Mouse (Mus musculus) lung, embryonic 15.5 days (tissue): ENCODE data around the gene Pdzd9. TPM values are rescaled to one million over a fixed set of nuclear protein-coding genes. Genes with fewer than 3 reads are reported as not detected.

Experiments used
- ATAC-seq: fragments of 200-750 bp; cut with Nextera tagmentation; 2 replicates; pipeline ENCODE4 v1.8.0; 2017; ENCODE audit warnings: moderate number of reproducible peaks, borderline replicate concordance; ENCODE audit not compliant: low FRiP score, low TSS enrichment; ENCODE audit errors: extremely low read depth
- H3K27ac ChIP-seq: fragments of 300-500 bp; sonication (generic); 2 replicates; pipeline ENCODE4 v1.5.1; 2015; ENCODE audit warnings: moderate library complexity, mild to moderate bottlenecking, inconsistent platforms
- H3K27me3 ChIP-seq: fragments of 300-500 bp; sonication (generic); 2 replicates; pipeline ENCODE4 v1.6.1; 2015; ENCODE audit warnings: inconsistent platforms
- H3K36me3 ChIP-seq: fragments of 300-500 bp; sonication (generic); 2 replicates; pipeline ENCODE4 v1.6.1; 2015; ENCODE audit warnings: inconsistent platforms
- H3K4me1 ChIP-seq: fragments of 300-500 bp; sonication (generic); 2 replicates; pipeline ENCODE4 v1.6.1; 2015; ENCODE audit warnings: inconsistent platforms
- H3K4me2 ChIP-seq: fragments of 300-500 bp; sonication (generic); 2 replicates; pipeline ENCODE4 v1.6.1; 2015; ENCODE audit warnings: inconsistent platforms, mild to moderate bottlenecking, moderate library complexity
- H3K4me3 ChIP-seq: fragments of 300-500 bp; sonication (generic); 2 replicates; pipeline ENCODE4 v1.5.1; 2015; ENCODE audit warnings: mild to moderate bottlenecking, inconsistent platforms
- H3K9ac ChIP-seq: fragments of 300-500 bp; sonication (generic); 2 replicates; pipeline ENCODE4 v1.6.1; 2015; ENCODE audit warnings: inconsistent platforms
- H3K9me3 ChIP-seq: fragments of 300-500 bp; sonication (generic); 2 replicates; pipeline ENCODE4 v1.6.1; 2016; ENCODE audit warnings: inconsistent platforms
- WGBS: fragments of 180-500 bp; shearing (Covaris S2); methylation state at CpG from one replicate; pipeline ENCODE4 v1.1.7; 2015; 5-methylcytosine and 5-hydroxymethylcytosine counted together
- polyA plus RNA-seq: library from polyadenylated mRNA; unstranded; fragments of >200 nt; fragmentation: Nextera tagmentation; extraction: Ambion mirVana; gene quantifications from 2 replicates; pipeline ENCODE4 v1.2.1, GENCODE M21; 2015

Pdzd9 gene
- polyA plus RNA-seq, 1 experiment from 2014 or later: 0.31 TPM

- H3K4me1 ChIP-seq: peaks cover 20% of the 10 kb centered on the region; the same call in 1 of the 2 replicates
- H3K27ac ChIP-seq: 0 out of 2 replicates have a peak overlapping the region, but pooled peaks have one; percentile 21
- peak overlapping the region; percentile 16; the same call in 1 of the 2 replicates for H3K4me2 ChIP-seq
- H3K9me3 ChIP-seq: no peaks in the 10 kb centered on the region
- no peak overlapping the region for H3K9ac ChIP-seq
- 46% methylated on average over 6 of the region's 6 CpGs for WGBS
- H3K27me3 ChIP-seq: no peaks in the 10 kb centered on the region
- no peaks in the 10 kb centered on the region for H3K36me3 ChIP-seq
- H3K4me3 ChIP-seq: no peak overlapping the region
- ATAC-seq: no peak
These were observed 15.1 kb upstream of the Pdzd9 start for GRCm38 (mm10) chr7:120685227-120685626.

GRCm38 (mm10) chr7:120684731-120685161 lies 14.6 kb upstream of the Pdzd9 start:
- Histone ChIP-seq H3K9me3 (no peaks in the 10 kb centered on the region), H3K4me3 (no peak overlapping the region), H3K27ac (no peak overlapping the region), H3K4me1 (peaks cover 24% of the 10 kb centered on the region; the same call in 1 of the 2 replicates), H3K4me2 (0 out of 2 replicates have a peak overlapping the region, but pooled peaks have one; percentile 16), H3K9ac (no peak overlapping the region), H3K27me3 (no peaks in the 10 kb centered on the region), H3K36me3 (no peaks in the 10 kb centered on the region)
- ATAC-seq: peak; percentile 86
- 40% methylated on average over 2 of the region's 2 CpGs for WGBS

GRCm38 (mm10) chr7:120682002-120682401 lies 11.9 kb upstream of the Pdzd9 start:
- H3K36me3 ChIP-seq: no peaks in the 10 kb centered on the region
- H3K9me3 ChIP-seq: no peaks in the 10 kb centered on the region
- H3K4me2 ChIP-seq: no peak overlapping the region
- H3K4me1 ChIP-seq: peaks cover 42% of the 10 kb centered on the region
- ATAC-seq: no peak
- no peaks in the 10 kb centered on the region for H3K27me3 ChIP-seq
- 61% methylated on average over 4 of the region's 4 CpGs for WGBS
- H3K27ac ChIP-seq: no peak overlapping the region
- no peak overlapping the region for H3K4me3 ChIP-seq
- H3K9ac ChIP-seq: no peak overlapping the region

GRCm38 (mm10) chr7:120679023-120679422 lies 8.9 kb upstream of the Pdzd9 start:
- no peaks in the 10 kb centered on the region for H3K36me3 ChIP-seq
- 17% methylated on average over 8 of the region's 8 CpGs for WGBS
- H3K4me1 ChIP-seq: peaks cover 38% of the 10 kb centered on the region
- peak overlapping the region; percentile 63 for H3K27ac ChIP-seq
- H3K4me2 ChIP-seq: peak overlapping the region; percentile 73
- H3K9ac ChIP-seq: 0 out of 2 replicates have a peak overlapping the region, but pooled peaks have one; percentile 74
- H3K9me3 ChIP-seq: no peaks in the 10 kb centered on the region
- no peaks in the 10 kb centered on the region for H3K27me3 ChIP-seq
- ATAC-seq: peak; percentile 37; the same call in 1 of the 2 replicates
- H3K4me3 ChIP-seq: peak overlapping the region; percentile 90

GRCm38 (mm10) chr7:120677764-120678531 lies 7.8 kb upstream of the Pdzd9 start:
- peaks cover 38% of the 10 kb centered on the region for H3K4me1 ChIP-seq
- H3K9ac ChIP-seq: peak overlapping the region; percentile 74
- peak; percentile 58 for ATAC-seq

GRCm38 (mm10) chr7:120677001-120677643 lies 7.0 kb upstream of the Pdzd9 start, which contains the start of gene Mosmo:
Gene Mosmo (plus strand): TSS chr7:120677618.
- peaks cover 38% of the 10 kb centered on the region for H3K4me1 ChIP-seq

More at GRCm38 (mm10) chr7:120677764-120678531, 7.8 kb upstream of the Pdzd9 start:
- Histone ChIP-seq H3K36me3 (no peaks in the 10 kb centered on the region), H3K27ac (peak overlapping the region; percentile 80), H3K27me3 (no peaks in the 10 kb centered on the region), H3K4me3 (peak overlapping the region; percentile 90), H3K9me3 (no peaks in the 10 kb centered on the region), H3K4me2 (peak overlapping the region; percentile 73)
- 2% methylated on average over 42 of the region's 42 CpGs for WGBS

GRCm38 (mm10) chr7:120671271-120671670 lies 1.1 kb upstream of the Pdzd9 start:
- H3K4me3 ChIP-seq: no peak overlapping the region
- 68% methylated on average over 2 of the region's 2 CpGs for WGBS
- H3K27ac ChIP-seq: no peak overlapping the region
- peaks cover 1% of the 10 kb centered on the region; the same call in 1 of the 2 replicates for H3K4me1 ChIP-seq
- H3K9me3 ChIP-seq: no peaks in the 10 kb centered on the region
- H3K36me3 ChIP-seq: no peaks in the 10 kb centered on the region
- H3K4me2 ChIP-seq: no peak overlapping the region
- no peak overlapping the region for H3K9ac ChIP-seq
- no peaks in the 10 kb centered on the region for H3K27me3 ChIP-seq
- ATAC-seq: no peak

More at GRCm38 (mm10) chr7:120677001-120677643, 7.0 kb upstream of the Pdzd9 start, which contains the start of gene Mosmo:
- peak within 1 kb of the TSS; percentile 74 for H3K9ac ChIP-seq
- H3K27ac ChIP-seq: peak within 1 kb of the TSS; percentile 80
- no peaks in the 10 kb centered on the region for H3K36me3 ChIP-seq
- WGBS: 1% methylated on average over 44 of the region's 44 CpGs
- H3K27me3 ChIP-seq: no peaks in the 10 kb centered on the region
- peak; percentile 91 for ATAC-seq
- peak within 1 kb of the TSS; percentile 73 for H3K4me2 ChIP-seq
- H3K4me3 ChIP-seq: peak within 1 kb of the TSS; percentile 90
- H3K9me3 ChIP-seq: no peaks in the 10 kb centered on the region

- no peak overlapping the region for H3K4me3 ChIP-seq
- WGBS: 90% methylated on average over 4 of the region's 4 CpGs
- H3K9me3 ChIP-seq: no peaks in the 10 kb centered on the region
- no peak overlapping the region for H3K4me2 ChIP-seq
- H3K27me3 ChIP-seq: no peaks in the 10 kb centered on the region
- no peak for ATAC-seq
- H3K9ac ChIP-seq: no peak overlapping the region
- peaks cover 29% of the 10 kb centered on the region for H3K36me3 ChIP-seq
- H3K27ac ChIP-seq: no peak overlapping the region
- no peaks in the 10 kb centered on the region for H3K4me1 ChIP-seq
These were observed 8.1 kb downstream of the Pdzd9 start for GRCm38 (mm10) chr7:120662079-120662478.

- Histone ChIP-seq H3K4me3 (no peak overlapping the region), H3K36me3 (peaks cover 77% of the 10 kb centered on the region), H3K27me3 (no peaks in the 10 kb centered on the region), H3K9me3 (no peaks in the 10 kb centered on the region), H3K4me2 (no peak overlapping the region), H3K4me1 (no peaks in the 10 kb centered on the region), H3K9ac (no peak overlapping the region), H3K27ac (no peak overlapping the region)
- ATAC-seq: no peak
- 69% methylated on average over 2 of the region's 2 CpGs for WGBS
These were observed 22.3 kb downstream of the Pdzd9 start for GRCm38 (mm10) chr7:120647849-120648248.

GRCm38 (mm10) chr7:120643217-120643616 lies 26.9 kb downstream of the Pdzd9 start:
- no peak for ATAC-seq
- H3K4me1 ChIP-seq: no peaks in the 10 kb centered on the region
- H3K4me2 ChIP-seq: no peak overlapping the region
- H3K36me3 ChIP-seq: peaks cover 68% of the 10 kb centered on the region
- H3K9ac ChIP-seq: no peak overlapping the region
- no peaks in the 10 kb centered on the region for H3K9me3 ChIP-seq
- H3K4me3 ChIP-seq: no peak overlapping the region
- 50% methylated on average over 4 of the region's 4 CpGs for WGBS
- H3K27ac ChIP-seq: no peak overlapping the region
- no peaks in the 10 kb centered on the region for H3K27me3 ChIP-seq

GRCm38 (mm10) chr7:120635821-120636220 lies 34.3 kb downstream of the Pdzd9 start:
- Histone ChIP-seq H3K9me3 (no peaks in the 10 kb centered on the region), H3K4me1 (peaks cover 15% of the 10 kb centered on the region), H3K27ac (no peak overlapping the region), H3K9ac (peak overlapping the region; percentile 92), H3K4me2 (peak overlapping the region; percentile 78), H3K36me3 (peaks cover 27% of the 10 kb centered on the region), H3K4me3 (peak overlapping the region; percentile 94), H3K27me3 (no peaks in the 10 kb centered on the region)
- whole genome bisulfite sequencing: under 1% methylated on average over 11 of the region's 11 CpGs
- no peak for ATAC-seq
